In the genomic region with DNA sequence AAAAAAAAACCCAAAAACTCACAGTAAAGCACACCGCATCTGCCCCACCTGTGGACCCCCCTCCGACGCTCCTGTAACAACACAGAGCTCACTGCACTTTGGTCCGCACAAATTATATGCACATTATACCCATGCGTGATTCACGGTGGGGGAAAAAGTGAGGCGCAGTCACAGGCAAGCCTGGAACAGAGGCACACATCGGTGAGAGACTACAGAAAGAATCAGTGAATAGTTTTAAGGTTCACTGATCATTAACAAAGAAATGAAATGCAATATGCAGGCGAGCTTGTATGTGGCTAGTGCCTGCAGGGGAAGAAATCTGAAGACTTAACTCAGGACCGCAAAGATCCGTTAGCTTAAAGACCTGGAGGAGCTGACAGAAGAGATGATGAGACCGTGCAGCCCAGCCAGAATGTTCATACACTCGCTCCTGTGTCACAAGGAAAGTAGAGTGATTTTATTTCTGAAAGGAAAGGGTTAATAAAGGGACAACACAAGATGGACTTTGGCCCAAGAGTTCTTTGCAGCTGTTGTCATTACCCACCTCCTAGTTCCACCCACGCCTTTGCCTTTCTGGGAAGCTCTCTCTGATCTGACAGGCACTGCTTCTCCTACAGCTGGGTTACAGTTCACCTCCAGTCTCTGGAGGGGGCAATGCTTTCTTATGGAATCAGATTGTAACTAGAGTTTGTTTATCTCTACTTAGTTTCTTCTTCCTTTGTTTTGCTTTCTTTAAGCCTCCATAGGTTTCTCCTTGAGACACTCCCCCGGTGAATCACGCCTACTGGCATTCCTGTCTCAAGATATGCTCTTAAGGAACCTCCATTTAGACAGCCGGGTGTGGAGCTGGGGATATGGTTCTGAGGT, we compare ENCODE assay signal across 9 mouse cellular contexts. TPM values are rescaled to one million over a fixed set of nuclear protein-coding genes. Genes with fewer than 3 reads are reported as not detected.
DNase-seq lines count a peak whose midpoint lies in the region; TF ChIP-seq lines count a peak whose summit lies in the region.
"Had no signal": no experiment of that assay in that cellular context is flagged by ENCODE, and none has a peak within 500 bp of the region (broad histone marks: within the 10 kb centered on the region; RNA-seq: fewer than 3 reads in every experiment).

No protein-coding gene starts in this region.

- no peak for TF ChIP-seq POLR2A in liver, adult 2 months (IDR thresholded peaks at IDR 0.05; ENCODE audit: extremely low read depth, insufficient read depth, low read length)

- H3K4me3 ChIP-seq in liver, adult 2 months (ENCODE audit: insufficient read depth, low read depth, low read length): peak overlapping the region; percentile 13; the same call in 1 of the 2 replicates
- H3K4me3 ChIP-seq: heart, embryonic 10.5 days had no signal

- H3K79me2 ChIP-seq in liver, adult 2 months (ENCODE audit: control insufficient read depth, insufficient read depth, low read length): no peaks in the 10 kb centered on the region

- H3K9ac ChIP-seq in liver, adult 2 months (ENCODE audit: low read depth, low read length): no peak overlapping the region

- peak overlapping the region; percentile 22; the same call in 1 of the 2 replicates for H3K27ac ChIP-seq in liver, adult 2 months (replicated peaks; ENCODE audit: insufficient read depth, low read depth, low read length)
- H3K27ac ChIP-seq: heart, embryonic 10.5 days had no signal

- H3K4me1 ChIP-seq in liver, adult 2 months (ENCODE audit: control insufficient read depth, insufficient read depth, low read length): peaks cover 2% of the 10 kb centered on the region; the same call in 1 of the 2 replicates

- 35% methylated on average over 17 of the region's 17 CpGs for WGBS in liver, adult 2 months

- no peaks in the 10 kb centered on the region for H3K27me3 ChIP-seq in liver, adult 2 months (ENCODE audit: control insufficient read depth, insufficient read depth, low read length)

- H3K36me3 ChIP-seq in liver, adult 2 months (ENCODE audit: control insufficient read depth, insufficient read depth, low read length): no peaks in the 10 kb centered on the region
- H3K36me3 ChIP-seq: heart, embryonic 10.5 days had no signal

- DNase-seq in liver, adult 2 months (ENCODE audit: extremely low read depth, low read depth, low spot score): peak; percentile 74
- DNase-seq in liver: no peak
- DNase-seq in ZHBTc4 (ENCODE audit: low read depth, low spot score): peak; percentile 50
- peak; percentile 40 for DNase-seq in kidney, adult 11 months
- DNase-seq in retina, embryonic 14.5 days (ENCODE audit: low spot score): peak; percentile 68
- no peak for DNase-seq in cerebellum, postnatal 36 days
- no peak for DNase-seq in urinary bladder, adult 2 months (ENCODE audit: low spot score)

- TF ChIP-seq CTCF in liver, adult 2 months (IDR thresholded peaks at IDR 0.05; ENCODE audit: low read depth, low read length): no peak

RNA-seq across cellular contexts. Expression of a gene that starts 7.9 kb away (rescaled TPM):
- total RNA-seq in liver, adult 2 months (2014; rRNA removed): 17.0 and 22.6 TPM in 2 replicates
- polyA plus RNA-seq in liver, adult 2 months (2012; rRNA removed): 4.8 and 5.0 TPM in 2 replicates
- 36.3 and 41.4 TPM in 2 replicates for polyA plus RNA-seq in urinary bladder, adult 2 months (2012; rRNA removed)

RNA-seq across cellular contexts. Expression of a gene that starts 47.3 kb away (rescaled TPM):
- not detected in 2 replicates for total RNA-seq in liver, adult 2 months (2014; rRNA removed)
- not detected in 2 replicates for polyA plus RNA-seq in liver, adult 2 months (2012; rRNA removed)
- 0.74 and 0.93 TPM in 2 replicates for polyA plus RNA-seq in urinary bladder, adult 2 months (2012; rRNA removed)
- total RNA-seq: left cerebral cortex, adult 18-20 months had no signal

Comparison
In these comparisons a context has a peak if more than half of its experiments do, and no peak if none do; other contexts are left out.
1. DNase-seq: peak in liver, adult 2 months (single experiment), ZHBTc4 (single experiment), kidney, adult 11 months (single experiment) and retina, embryonic 14.5 days (single experiment); none in liver (single experiment), cerebellum, postnatal 36 days (0 of 2) and urinary bladder, adult 2 months (single experiment).